Mouse (Mus musculus) CH12.LX (cell line): ENCODE results near the gene Ttyh3. TPM values are rescaled to one million over a fixed set of nuclear protein-coding genes. Genes with fewer than 3 reads are reported as not detected.

Experiments
- DNase-seq: peaks from one replicate; pipeline ENCODE4 v3.0.0-alpha.2; 2013; ENCODE audit errors: extremely low read depth
- H3K27ac ChIP-seq: 2 replicates; pipeline ENCODE4 v1.5.1; 2012; ENCODE audit warnings: low read depth, mild to moderate bottlenecking, control low read depth, moderate library complexity; ENCODE audit not compliant: insufficient read depth
- H3K27me3 ChIP-seq: replicated peaks from 2 replicates; pipeline ENCODE3; 2012; ENCODE audit warnings: inconsistent platforms
- H3K36me3 ChIP-seq, 2 experiments: replicated peaks in 1 of 2; 2 replicates each; pipeline versions ENCODE3 to v1.6.1; 2012; ENCODE audit warnings: inconsistent platforms in 1 of 2, low read length in 1 of 2, mild to moderate bottlenecking in 1 of 2, mixed read lengths in 1 of 2, moderate library complexity in 1 of 2; ENCODE audit not compliant: control insufficient read depth in 1 of 2, insufficient read depth in 1 of 2
- H3K4me1 ChIP-seq, 2 experiments: 2 replicates each; pipeline ENCODE4 v1.6.1; 2012; ENCODE audit warnings: inconsistent platforms in 1 of 2, moderate library complexity in 1 of 2; ENCODE audit not compliant: insufficient read depth in 2 of 2, control insufficient read depth in 1 of 2
- H3K4me2 ChIP-seq: 2 replicates; pipeline ENCODE4 v1.6.1; 2012; ENCODE audit warnings: low read depth, mild to moderate bottlenecking, control low read depth; ENCODE audit not compliant: poor library complexity, insufficient read depth, severe bottlenecking
- H3K4me3 ChIP-seq, 3 experiments: fragments of 150-350 bp in 1 of 3; sonication (generic) in 1 of 3; replicated peaks in 1 of 3; 2 replicates each; pipeline versions ENCODE3 to v1.5.1; 2011 to 2012; ENCODE audit warnings: low read depth in 2 of 3, low read length in 2 of 3, mild to moderate bottlenecking in 2 of 3, moderate library complexity in 2 of 3, control low read depth in 1 of 3, improper control_type of control experiment in 1 of 3, inconsistent platforms in 1 of 3, mixed read lengths in 1 of 3; ENCODE audit not compliant: poor library complexity in 1 of 3
- H3K79me2 ChIP-seq: replicated peaks from 2 replicates; pipeline ENCODE4 v1.6.1; 2012; ENCODE audit warnings: mild to moderate bottlenecking, moderate library complexity; ENCODE audit not compliant: control insufficient read depth, poor library complexity, insufficient read depth, severe bottlenecking; ENCODE audit errors: extremely low read depth
- H3K9ac ChIP-seq: 2 replicates; pipeline ENCODE4 v1.6.1; 2012; ENCODE audit warnings: low read depth, mild to moderate bottlenecking, control low read depth, moderate library complexity; ENCODE audit not compliant: insufficient read depth
- H3K9me3 ChIP-seq: replicated peaks from 2 replicates; pipeline ENCODE3; 2012; ENCODE audit warnings: low read length, inconsistent platforms, mixed read lengths
- CHD1 ChIP-seq: IDR thresholded peaks from 2 replicates; pipeline ENCODE4 v1.6.1; 2012; ENCODE audit warnings: low read depth, low read length, improper control_type of control experiment, inconsistent platforms
- CTCF ChIP-seq, 2 experiments: IDR thresholded peaks in 1 of 2; conservative IDR thresholded peaks in 1 of 2; 2 replicates each; pipeline ENCODE4 v1.5.1; 2011 to 2012; ENCODE audit warnings: low read depth in 2 of 2, low read length in 2 of 2, improper control_type of control experiment in 1 of 2, inconsistent platforms in 1 of 2, mild to moderate bottlenecking in 1 of 2, moderate library complexity in 1 of 2
- E2F4 ChIP-seq: IDR thresholded peaks from 2 replicates; pipeline ENCODE4 v1.6.1; 2011; ENCODE audit warnings: low read depth, low read length, improper control_type of control experiment; ENCODE audit not compliant: insufficient replicate concordance
- EP300 ChIP-seq: IDR thresholded peaks from 2 replicates; pipeline ENCODE4 v1.6.1; 2011; ENCODE audit warnings: low read length, improper control_type of control experiment
- IRF4 ChIP-seq: IDR thresholded peaks from 2 replicates; pipeline ENCODE4 v1.6.1; 2014; ENCODE audit warnings: low read depth, mild to moderate bottlenecking, inconsistent platforms, low read length, improper control_type of control experiment
- JUN ChIP-seq: IDR thresholded peaks from 2 replicates; pipeline ENCODE4 v1.6.1; 2011; ENCODE audit warnings: low read depth, mild to moderate bottlenecking, low read length, improper control_type of control experiment, moderate library complexity; ENCODE audit not compliant: insufficient read depth
- JUND ChIP-seq: conservative IDR thresholded peaks from 2 replicates; pipeline ENCODE4 v1.6.1; 2011; ENCODE audit warnings: low read depth, low read length, improper control_type of control experiment
- KAT2A ChIP-seq: IDR thresholded peaks from 2 replicates; pipeline ENCODE4 v1.6.1; 2012; ENCODE audit warnings: low read length, improper control_type of control experiment, inconsistent platforms; ENCODE audit not compliant: insufficient replicate concordance
- MEF2A ChIP-seq: IDR thresholded peaks from 2 replicates; pipeline ENCODE4 v1.6.1; 2014; ENCODE audit warnings: low read depth, mild to moderate bottlenecking, inconsistent platforms, low read length, improper control_type of control experiment, borderline replicate concordance
- MYC ChIP-seq: IDR thresholded peaks from 2 replicates; pipeline ENCODE4 v1.6.1; 2011; ENCODE audit warnings: low read depth, mild to moderate bottlenecking, improper control_type of control experiment, low read length
- NELFE ChIP-seq: IDR thresholded peaks from 2 replicates; pipeline ENCODE4 v1.6.1; 2011; ENCODE audit warnings: low read depth, low read length, improper control_type of control experiment
- NRF1 ChIP-seq: IDR thresholded peaks from 2 replicates; pipeline ENCODE4 v1.6.1; 2014; ENCODE audit warnings: low read depth, mild to moderate bottlenecking, inconsistent platforms, low read length, improper control_type of control experiment, moderate library complexity
- RAD21 ChIP-seq: IDR thresholded peaks from 2 replicates; pipeline ENCODE4 v1.6.1; 2011; ENCODE audit warnings: low read depth, mild to moderate bottlenecking, low read length, improper control_type of control experiment, moderate library complexity
- RCOR1 ChIP-seq: conservative IDR thresholded peaks from 2 replicates; pipeline ENCODE4 v1.6.1; 2012; ENCODE audit warnings: low read depth, mild to moderate bottlenecking, inconsistent platforms, low read length, improper control_type of control experiment
- TBP ChIP-seq: conservative IDR thresholded peaks from 2 replicates; pipeline ENCODE4 v1.6.1; 2011; ENCODE audit warnings: low read depth, low read length, improper control_type of control experiment
- USF1 ChIP-seq: IDR thresholded peaks from 2 replicates; pipeline ENCODE4 v1.6.1; 2014; ENCODE audit warnings: low read depth, mild to moderate bottlenecking, inconsistent platforms, low read length, improper control_type of control experiment
- USF2 ChIP-seq: conservative IDR thresholded peaks from 2 replicates; pipeline ENCODE4 v1.6.1; 2011; ENCODE audit warnings: low read depth, low read length, improper control_type of control experiment
- ZC3H11A ChIP-seq: IDR thresholded peaks from 2 replicates; pipeline ENCODE4 v1.6.1; 2012; ENCODE audit warnings: low read depth, mild to moderate bottlenecking, inconsistent platforms, low read length, improper control_type of control experiment
- ZKSCAN1 ChIP-seq: IDR thresholded peaks from 2 replicates; pipeline ENCODE4 v1.6.1; 2012; ENCODE audit warnings: low read depth, inconsistent platforms, low read length, improper control_type of control experiment, borderline replicate concordance
- ZNF384 ChIP-seq: IDR thresholded peaks from 2 replicates; pipeline ENCODE4 v1.6.1; 2012; ENCODE audit warnings: low read depth, low read length, improper control_type of control experiment, inconsistent platforms
- dilution Hi-C: fragments of 300-500 bp; cut with MboI; formaldehyde crosslinking; loops from 2 replicates; pipeline ENCODE4 v1.14.3; 2020; ENCODE audit warnings: low sequenced_read_pairs; ENCODE audit not compliant: extremely low pct_unique_long_range_greater_than_20kb, extremely low pct_ligation_motif_present
- in situ Hi-C: fragments of 300-500 bp; cut with MboI; formaldehyde crosslinking; loops from 3 replicates; pipeline ENCODE4 v1.14.3; 2019; ENCODE audit warnings: low sequenced_read_pairs, low pct_ligation_motif_present, low pct_unique_long_range_greater_than_20kb, mixed read lengths
- polyA plus RNA-seq: library from polyadenylated mRNA; unstranded; fragments of >175 nt; gene quantifications from 2 replicates; pipeline ENCODE4 v1.2.1, GENCODE M21; 2012; ENCODE audit warnings: low read depth; ENCODE audit not compliant: insufficient read length
- total RNA-seq, 2 experiments: library from RNA; depleted of rRNA; stranded (reverse); fragments of 300-350 nt in 1 of 2; fragments of >200 nt in 1 of 2; gene quantifications; 2 replicates each; pipeline ENCODE4 v1.2.3; 2012 to 2014

Gene Ttyh3
- total and polyA plus RNA-seq, 3 experiments = 0.31 to 6.3 (median 1.4) TPM

DNA sequence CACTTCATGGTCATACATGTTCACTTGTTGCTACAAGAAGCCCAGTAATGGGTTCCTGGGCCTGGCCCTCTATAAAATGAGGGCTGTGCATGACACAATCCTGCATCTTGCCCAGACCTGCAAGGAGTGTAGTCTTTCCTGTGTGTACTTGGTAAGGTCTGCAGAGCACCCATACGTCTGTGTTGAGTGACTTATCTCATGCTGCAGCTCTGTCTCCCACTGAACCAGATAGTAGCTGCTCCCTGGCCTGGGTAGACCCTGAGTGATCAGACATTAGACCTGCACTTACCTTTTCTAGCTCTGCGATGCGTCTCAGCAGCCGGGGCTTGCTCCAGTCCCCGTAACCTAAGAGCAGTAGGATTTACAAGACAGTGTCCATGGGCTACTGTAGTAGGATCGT, 33.3 kb upstream of the Ttyh3 start:
- Histone ChIP-seq H3K79me2 (no peaks in the 10 kb centered on the region), H3K4me2 (no peak overlapping the region), H3K36me3 (peaks cover 2 to 61% of the 10 kb centered on the region in 2 experiments), H3K4me3 (no peak overlapping the region), H3K9ac (no peak overlapping the region), H3K4me1 (peaks cover 0 to 18% of the 10 kb centered on the region in 2 experiments; a peak in 2 of 4 replicates), H3K9me3 (no peaks in the 10 kb centered on the region), H3K27ac (no peak overlapping the region), H3K27me3 (no peaks in the 10 kb centered on the region)
- DNase-seq = no peak
- in situ Hi-C loops (no loop called here), dilution Hi-C loops (no loop called here)
- TF ChIP-seq E2F4 (no peak), MYC (no peak), NRF1 (no peak), USF1 (no peak), RAD21 (no peak), MEF2A (no peak), NELFE (no peak), CTCF (conservative IDR thresholded peaks at IDR 0.05 in 1 of 2, IDR thresholded peaks at IDR 0.05 in 1 of 2; ENCODE audit: low read depth in 2 of 2, low read length in 2 of 2) (no peak), USF2 (no peak), TBP (no peak), ZKSCAN1 (no peak), ZC3H11A (no peak), CHD1 (no peak), JUN (no peak), KAT2A (no peak)

- H3K27ac ChIP-seq = no peak overlapping the region
- no peak for TF ChIP-seq JUND
- no peak for TF ChIP-seq EP300
- no peak for TF ChIP-seq RCOR1
- no peak for TF ChIP-seq ZNF384
- TF ChIP-seq IRF4 = no peak
- H3K27me3 ChIP-seq = no peaks in the 10 kb centered on the region
- dilution Hi-C loops = no loop called here
- no peak overlapping the region for H3K4me3 ChIP-seq
- peaks cover 2 to 55% of the 10 kb centered on the region in 2 experiments for H3K36me3 ChIP-seq
- no peak for DNase-seq
- no peak overlapping the region for H3K4me2 ChIP-seq
- in situ Hi-C loops = no loop called here
- H3K9ac ChIP-seq = no peak overlapping the region
- H3K79me2 ChIP-seq = no peaks in the 10 kb centered on the region
- H3K9me3 ChIP-seq = no peaks in the 10 kb centered on the region
- peaks cover 0 to 28% of the 10 kb centered on the region in 2 experiments; a peak in 2 of 4 replicates for H3K4me1 ChIP-seq
Measured at GRCm38 (mm10) chr5:140680950-140681349, 32.1 kb upstream of the Ttyh3 start.
